Mouse (Mus musculus) midbrain, embryonic 13.5 days (tissue): ENCODE results near the gene Agap3. TPM values are rescaled to one million over a fixed set of nuclear protein-coding genes. Genes with fewer than 3 reads are reported as not detected.
A peak's percentile ranks its signal among the peaks of the same experiment; 100 is the strongest.

Source experiments
- ATAC-seq: fragments of 200-750 bp; cut with Nextera tagmentation; 2 replicates; pipeline ENCODE4 v1.8.0; 2017; ENCODE audit warnings: mild to moderate bottlenecking, moderate TSS enrichment, moderate library complexity
- H3K27ac ChIP-seq: fragments of 300-500 bp; sonication (generic); 2 replicates; pipeline ENCODE4 v1.5.1; 2015; ENCODE audit warnings: inconsistent platforms, mild to moderate bottlenecking, moderate library complexity
- H3K27me3 ChIP-seq: fragments of 300-500 bp; sonication (generic); 2 replicates; pipeline ENCODE4 v1.6.1; 2015; ENCODE audit warnings: mild to moderate bottlenecking, inconsistent platforms
- H3K36me3 ChIP-seq: fragments of 300-500 bp; sonication (generic); 2 replicates; pipeline ENCODE4 v1.6.1; 2015; ENCODE audit warnings: mild to moderate bottlenecking, inconsistent platforms
- H3K4me1 ChIP-seq: fragments of 300-500 bp; sonication (generic); replicated peaks from 2 replicates; pipeline ENCODE4 v1.6.1; 2015; ENCODE audit warnings: inconsistent platforms
- H3K4me2 ChIP-seq: fragments of 300-500 bp; sonication (generic); replicated peaks from 2 replicates; pipeline ENCODE4 v1.6.1; 2015; ENCODE audit warnings: moderate library complexity, mild to moderate bottlenecking, inconsistent platforms
- H3K4me3 ChIP-seq: fragments of 300-500 bp; sonication (generic); replicated peaks from 2 replicates; pipeline ENCODE4 v1.5.1; 2015; ENCODE audit warnings: mild to moderate bottlenecking, inconsistent platforms
- H3K9ac ChIP-seq: fragments of 300-500 bp; sonication (generic); replicated peaks from 2 replicates; pipeline ENCODE4 v1.6.1; 2015; ENCODE audit warnings: mild to moderate bottlenecking, inconsistent platforms
- H3K9me3 ChIP-seq: fragments of 300-500 bp; sonication (generic); 2 replicates; pipeline ENCODE4 v1.6.1; 2016; ENCODE audit warnings: mild to moderate bottlenecking, inconsistent platforms
- WGBS: fragments of 180-500 bp; shearing (Covaris S2); methylation state at CpG from one replicate; pipeline ENCODE4 v1.1.7; 2015; 5-methylcytosine and 5-hydroxymethylcytosine counted together
- polyA plus RNA-seq: library from polyadenylated mRNA; unstranded; fragments of >200 nt; fragmentation: Nextera tagmentation; extraction: Ambion mirVana; gene quantifications from 2 replicates; pipeline ENCODE4 v1.2.1, GENCODE M21; 2015

Gene Agap3
- polyA plus RNA-seq, 1 experiment from 2014 or later = 52.2 TPM

DNA sequence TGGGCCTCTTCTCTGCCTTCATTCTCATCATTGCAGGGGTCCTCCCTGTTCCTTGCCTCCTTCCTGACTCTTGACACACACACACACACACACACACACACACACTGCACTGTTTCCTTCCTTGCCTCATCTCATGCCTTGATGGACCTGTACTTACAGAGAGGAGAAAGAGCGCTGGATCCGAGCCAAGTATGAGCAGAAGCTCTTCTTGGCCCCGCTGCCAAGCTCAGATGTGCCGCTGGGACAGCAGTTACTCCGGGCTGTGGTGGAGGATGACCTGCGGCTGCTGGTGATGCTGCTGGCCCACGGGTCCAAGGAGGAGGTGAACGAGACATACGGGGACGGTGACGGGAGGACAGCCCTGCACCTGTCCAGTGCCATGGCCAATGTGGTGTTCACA is 48.9 kb downstream of the Agap3 start:
- Histone ChIP-seq H3K9me3 (no peaks in the 10 kb centered on the region), H3K4me3 (no peak overlapping the region), H3K36me3 (peaks cover 69% of the 10 kb centered on the region), H3K4me2 (no peak overlapping the region), H3K9ac (no peak overlapping the region), H3K4me1 (peaks cover 48% of the 10 kb centered on the region), H3K27me3 (peaks cover 28% of the 10 kb centered on the region), H3K27ac (0 out of 2 replicates have a peak overlapping the region, but pooled peaks have one; percentile 6)
- WGBS = 90% methylated on average over 11 of the region's 11 CpGs
- ATAC-seq = no peak

DNA sequence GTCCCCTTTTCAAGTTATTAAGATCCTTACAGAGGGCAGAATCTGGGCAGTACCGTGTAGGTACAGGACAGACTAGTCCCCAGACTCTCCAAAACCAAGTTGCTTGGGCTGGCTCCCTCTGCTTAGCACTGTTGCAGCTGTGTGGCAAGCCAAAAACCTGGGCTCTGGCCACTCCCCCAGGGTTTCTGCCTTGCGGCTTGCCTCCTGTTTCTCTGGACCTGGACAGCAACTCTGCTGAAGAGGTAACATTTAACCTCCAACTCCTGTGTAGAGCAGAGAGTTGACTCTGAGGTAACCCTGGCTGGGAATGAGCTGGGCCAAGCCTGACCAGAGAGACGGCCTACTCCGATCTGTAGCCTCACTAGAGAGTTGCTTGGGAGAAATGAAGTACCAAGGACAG is 50.8 kb downstream of the Agap3 start:
- Histone ChIP-seq H3K4me2 (no peak overlapping the region), H3K4me3 (no peak overlapping the region), H3K27me3 (peaks cover 28% of the 10 kb centered on the region), H3K9ac (no peak overlapping the region), H3K27ac (no peak overlapping the region), H3K36me3 (peaks cover 51% of the 10 kb centered on the region), H3K4me1 (peaks cover 33% of the 10 kb centered on the region), H3K9me3 (no peaks in the 10 kb centered on the region)
- ATAC-seq = no peak
- 77% methylated on average over 4 of the region's 4 CpGs for WGBS

DNA sequence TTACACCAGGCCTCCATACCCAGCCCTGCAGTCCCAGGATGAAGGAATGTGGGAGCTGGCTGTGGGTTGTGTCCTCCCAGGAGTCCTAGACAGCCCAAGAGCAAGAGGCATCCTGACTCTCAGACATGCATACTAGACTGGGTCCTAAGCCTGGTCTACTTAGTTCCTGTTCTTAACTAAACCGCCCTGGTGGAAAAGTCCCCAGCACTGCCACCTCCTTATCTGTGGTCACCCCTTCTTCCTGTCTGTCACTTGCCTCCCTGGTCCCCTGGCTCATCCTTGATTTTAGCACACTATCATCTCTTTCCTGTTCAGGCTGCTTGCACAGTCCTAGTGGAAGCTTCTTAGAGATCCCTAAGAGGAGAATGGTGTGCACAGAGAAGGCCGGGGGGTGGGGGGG is 53.5 kb downstream of the Agap3 start:
- H3K9ac ChIP-seq = no peak overlapping the region
- no peak for ATAC-seq
- 42% methylated on average over 2 of the region's 2 CpGs for WGBS
- peaks cover 24% of the 10 kb centered on the region for H3K36me3 ChIP-seq
- H3K27ac ChIP-seq = no peak overlapping the region
- no peak overlapping the region for H3K4me3 ChIP-seq
- H3K4me1 ChIP-seq = peaks cover 11% of the 10 kb centered on the region
- no peaks in the 10 kb centered on the region for H3K9me3 ChIP-seq
- no peak overlapping the region for H3K4me2 ChIP-seq
- peaks cover 28% of the 10 kb centered on the region for H3K27me3 ChIP-seq

DNA sequence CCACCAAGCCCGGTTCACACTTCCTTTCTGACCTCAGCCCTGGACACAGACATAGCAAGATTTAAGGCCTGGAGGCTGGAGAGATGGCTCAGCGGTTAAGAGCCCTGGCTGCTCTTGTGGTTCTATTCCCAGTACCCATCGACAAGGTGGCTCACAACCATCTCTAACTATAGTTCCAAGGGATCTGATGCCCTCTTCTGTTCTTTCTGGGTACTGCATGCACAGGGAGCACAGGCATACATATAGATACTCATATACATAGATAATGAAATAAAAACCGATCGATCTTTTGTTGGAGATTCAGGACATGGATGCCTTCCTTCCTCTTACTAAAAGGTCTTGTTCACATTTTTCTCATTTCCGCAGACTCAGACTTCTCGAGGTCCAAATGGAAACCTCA is 56.4 kb downstream of the Agap3 start:
- 94% methylated on average over 7 of the region's 7 CpGs for WGBS
- ATAC-seq = no peak
- Histone ChIP-seq H3K27me3 (peaks cover 20% of the 10 kb centered on the region), H3K27ac (no peak overlapping the region), H3K9ac (no peak overlapping the region), H3K4me1 (peaks cover 7% of the 10 kb centered on the region), H3K9me3 (no peaks in the 10 kb centered on the region), H3K4me2 (no peak overlapping the region), H3K36me3 (no peaks in the 10 kb centered on the region), H3K4me3 (no peak overlapping the region)

DNA sequence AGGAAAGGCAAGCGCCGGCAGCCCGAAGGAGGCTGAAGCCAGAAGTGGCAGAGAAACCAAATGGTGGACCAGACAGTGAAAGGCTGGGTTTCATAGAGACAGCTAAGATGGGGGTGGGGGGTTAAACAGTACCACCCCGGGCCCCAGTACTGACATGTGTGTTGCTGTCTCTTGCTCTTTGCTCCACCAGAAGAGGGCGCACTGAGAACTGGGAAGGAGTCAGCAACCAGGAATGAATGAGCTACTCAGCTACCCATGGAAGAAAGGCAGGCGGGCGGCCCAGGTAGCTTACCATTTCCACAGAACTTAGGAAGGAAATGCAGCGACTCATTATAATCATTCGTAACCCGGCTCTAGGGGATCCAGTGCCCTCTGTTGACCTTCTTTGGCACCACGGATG is 58.7 kb downstream of the Agap3 start:
- Histone ChIP-seq H3K4me1 (no peaks in the 10 kb centered on the region), H3K27me3 (peaks cover 2% of the 10 kb centered on the region; the same call in 1 of the 2 replicates), H3K9me3 (no peaks in the 10 kb centered on the region), H3K4me2 (no peak overlapping the region), H3K4me3 (no peak overlapping the region), H3K27ac (no peak overlapping the region), H3K36me3 (no peaks in the 10 kb centered on the region), H3K9ac (no peak overlapping the region)
- 59% methylated on average over 11 of the region's 11 CpGs for WGBS
- ATAC-seq = no peak

DNA sequence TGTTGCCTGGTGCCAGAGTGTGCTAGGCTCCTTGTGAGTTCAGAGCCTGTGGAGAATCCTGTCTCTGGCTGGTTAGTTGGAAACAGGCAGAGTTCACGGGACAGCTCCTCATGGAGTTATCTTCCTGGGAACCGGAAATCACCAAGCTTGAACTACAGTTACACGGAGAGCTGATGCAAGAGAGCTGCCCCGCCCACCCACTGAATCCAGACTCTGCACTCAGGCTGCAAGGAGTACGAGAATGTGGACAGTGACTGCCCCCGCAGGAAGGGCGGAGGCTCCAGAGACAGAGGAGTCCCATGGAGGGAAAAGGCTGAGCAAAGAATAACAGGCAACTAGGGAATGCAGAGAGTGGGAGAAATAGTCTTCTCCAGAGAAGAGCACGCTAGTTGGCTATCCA is 60.3 kb downstream of the Agap3 start:
- no peak overlapping the region for H3K27ac ChIP-seq
- H3K27me3 ChIP-seq = peaks cover 2% of the 10 kb centered on the region; the same call in 1 of the 2 replicates
- ATAC-seq = no peak
- H3K9me3 ChIP-seq = no peaks in the 10 kb centered on the region
- H3K36me3 ChIP-seq = no peaks in the 10 kb centered on the region
- H3K4me1 ChIP-seq = no peaks in the 10 kb centered on the region
- 60% methylated on average over 8 of the region's 8 CpGs for WGBS
- no peak overlapping the region for H3K9ac ChIP-seq
- no peak overlapping the region for H3K4me2 ChIP-seq
- H3K4me3 ChIP-seq = no peak overlapping the region

DNA sequence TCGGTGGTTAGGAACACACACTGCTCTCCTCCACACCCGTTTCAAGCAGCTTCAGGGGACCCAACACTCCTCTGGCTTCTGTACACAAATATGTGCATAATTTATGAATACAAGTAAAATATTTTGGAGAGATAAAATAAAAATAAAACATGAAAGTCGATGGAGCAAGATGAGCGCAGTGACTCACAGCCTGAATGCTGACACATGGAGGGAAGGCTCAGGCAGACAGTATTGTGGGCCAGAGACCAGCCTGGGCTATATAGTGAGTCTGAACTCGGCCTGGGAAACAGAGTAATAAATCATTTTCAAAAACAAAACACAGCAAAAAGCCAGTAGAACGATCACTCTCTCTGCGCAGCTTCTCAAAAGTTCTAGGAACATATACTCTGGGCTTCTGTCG is 69.4 kb downstream of the Agap3 start:
- Histone ChIP-seq H3K36me3 (no peaks in the 10 kb centered on the region), H3K4me3 (no peak overlapping the region), H3K4me2 (no peak overlapping the region), H3K4me1 (peaks cover 8% of the 10 kb centered on the region), H3K27ac (no peak overlapping the region), H3K27me3 (peaks cover 68% of the 10 kb centered on the region), H3K9me3 (no peaks in the 10 kb centered on the region), H3K9ac (no peak overlapping the region)
- ATAC-seq = no peak
- WGBS = 69% methylated on average over 8 of the region's 8 CpGs

DNA sequence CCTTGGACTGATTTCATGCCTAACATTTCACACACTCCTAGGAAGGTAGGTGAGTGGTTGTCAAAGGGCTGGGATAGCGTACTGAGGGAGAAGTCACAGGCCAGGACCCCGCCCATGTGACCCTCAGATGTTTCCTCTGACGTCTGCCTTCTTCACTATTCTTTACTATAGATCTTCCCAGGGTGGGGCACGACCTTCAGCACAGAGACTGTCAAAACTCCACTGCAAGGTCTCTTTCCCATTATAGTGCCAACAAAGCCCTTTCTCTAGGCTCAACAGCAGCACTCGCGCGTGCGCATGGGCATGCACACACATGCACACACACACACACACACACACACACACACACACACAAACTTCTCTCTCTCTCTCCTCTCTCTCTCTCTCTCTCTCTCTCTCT is 71.8 kb downstream of the Agap3 start:
- no peaks in the 10 kb centered on the region for H3K9me3 ChIP-seq
- H3K27me3 ChIP-seq = peaks cover 86% of the 10 kb centered on the region
- WGBS = 32% methylated on average over 8 of the region's 8 CpGs
- no peak for ATAC-seq
- no peak overlapping the region for H3K4me3 ChIP-seq
- H3K36me3 ChIP-seq = no peaks in the 10 kb centered on the region
- H3K9ac ChIP-seq = no peak overlapping the region
- no peak overlapping the region for H3K27ac ChIP-seq
- peaks cover 16% of the 10 kb centered on the region for H3K4me1 ChIP-seq
- no peak overlapping the region for H3K4me2 ChIP-seq

DNA sequence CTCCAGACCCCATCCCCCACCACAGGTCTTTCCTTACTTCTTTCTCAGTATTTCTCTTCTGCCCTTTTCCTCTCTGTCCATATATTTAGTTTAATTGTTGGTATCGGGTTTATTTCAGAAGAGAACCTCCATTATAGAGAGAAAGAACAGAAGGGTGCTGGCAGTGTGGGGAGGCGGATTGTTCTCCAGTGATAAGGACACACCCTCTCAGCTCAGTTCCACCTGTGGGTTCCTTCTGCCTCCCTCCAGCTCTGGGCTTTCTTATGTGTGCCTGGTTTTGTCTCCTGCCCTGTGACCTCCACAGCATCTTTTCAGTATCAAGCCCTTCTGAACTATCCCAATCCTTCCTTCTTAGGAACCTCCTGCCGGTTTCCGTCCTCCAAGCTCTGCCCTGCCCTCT is 72.5 kb downstream of the Agap3 start:
- H3K36me3 ChIP-seq = no peaks in the 10 kb centered on the region
- no peaks in the 10 kb centered on the region for H3K9me3 ChIP-seq
- no peak overlapping the region for H3K27ac ChIP-seq
- 20% methylated on average over 4 of the region's 4 CpGs for WGBS
- H3K4me2 ChIP-seq = no peak overlapping the region
- no peak overlapping the region for H3K9ac ChIP-seq
- peaks cover 16% of the 10 kb centered on the region for H3K4me1 ChIP-seq
- no peak for ATAC-seq
- H3K4me3 ChIP-seq = no peak overlapping the region
- H3K27me3 ChIP-seq = peaks cover 93% of the 10 kb centered on the region

DNA sequence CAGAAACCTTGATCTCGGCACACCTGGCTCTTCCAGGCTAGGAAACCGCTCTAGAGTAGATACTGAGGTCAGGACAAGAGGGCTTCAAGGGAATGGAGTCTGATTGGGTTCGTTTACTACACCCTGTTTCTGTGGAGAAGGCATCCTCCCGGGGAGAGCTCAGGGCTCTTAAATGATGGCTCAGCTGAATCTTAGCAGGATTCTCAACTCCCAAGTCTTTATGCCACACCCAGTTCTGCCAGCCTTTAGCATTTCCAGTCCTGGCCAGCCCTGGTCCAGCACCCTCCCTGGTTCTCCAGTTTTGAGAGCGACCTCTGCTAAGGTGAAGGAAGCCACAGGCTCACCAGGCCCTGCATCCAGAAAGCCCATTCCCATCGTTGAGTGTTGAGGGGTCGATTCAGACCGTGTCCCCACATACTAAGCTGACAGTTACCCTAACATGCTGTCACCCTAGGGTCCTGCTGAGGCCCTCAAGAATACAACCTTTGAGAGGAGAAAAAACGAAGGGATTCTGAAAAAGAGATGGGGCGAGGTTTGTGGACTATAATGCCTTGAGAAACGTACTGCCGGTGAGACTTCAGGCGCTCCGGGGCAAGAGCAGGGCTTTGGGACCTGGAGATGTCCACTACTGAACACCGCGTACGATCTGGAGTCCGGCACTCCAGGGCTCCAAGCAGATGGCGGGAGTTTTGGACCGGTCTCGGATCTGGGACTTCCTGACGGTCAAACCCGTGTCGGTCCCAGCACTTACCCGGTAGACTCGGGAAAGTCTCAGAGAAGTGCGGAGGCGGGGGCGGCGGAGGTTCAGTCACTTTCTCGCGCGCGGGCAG is 73.6 kb downstream of the Agap3 start:
- WGBS = 3% methylated on average over 34 of the region's 34 CpGs

DNA sequence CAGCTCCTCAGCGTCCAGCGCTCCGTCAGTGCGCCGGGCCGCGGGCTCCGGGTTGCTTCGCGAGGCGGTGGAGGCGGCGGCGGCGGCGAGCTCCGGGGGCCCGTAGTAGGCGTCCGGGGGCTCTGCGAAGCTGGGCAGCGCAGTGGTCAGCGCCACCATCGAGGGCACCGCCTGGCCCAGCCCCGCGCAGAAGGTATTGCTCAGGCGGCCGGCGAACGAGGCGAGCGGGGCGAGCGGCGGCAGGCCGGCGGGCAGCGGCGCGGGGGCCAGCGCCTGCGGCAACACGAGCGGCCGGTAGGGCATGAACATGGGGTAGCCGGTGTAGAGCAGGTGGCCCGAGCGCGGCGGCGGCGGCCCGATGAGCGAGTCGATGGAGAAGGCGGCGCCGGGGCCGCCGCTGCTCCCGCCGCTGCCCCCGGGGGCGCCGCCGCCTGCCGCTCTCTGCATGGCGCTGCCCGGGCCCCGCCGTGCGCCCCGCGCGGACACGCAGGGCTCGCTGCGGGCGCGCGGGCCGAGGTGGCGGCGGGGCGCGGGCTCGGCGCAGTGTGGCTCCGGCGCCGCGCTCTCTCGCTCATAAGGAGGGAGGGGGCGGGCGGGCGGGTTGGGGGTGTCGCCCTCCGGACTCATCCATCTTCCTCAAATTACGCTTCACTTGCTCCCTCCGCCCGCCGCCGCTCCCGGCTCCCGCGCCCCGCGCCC is 74.4 kb downstream of the Agap3 start:
- Histone ChIP-seq H3K4me2 (peak overlapping the region; percentile 90), H3K27me3 (peaks cover 98% of the 10 kb centered on the region), H3K36me3 (no peaks in the 10 kb centered on the region), H3K27ac (no peak overlapping the region), H3K4me3 (peak overlapping the region; percentile 48), H3K4me1 (peaks cover 16% of the 10 kb centered on the region), H3K9me3 (no peaks in the 10 kb centered on the region), H3K9ac (peak overlapping the region; percentile 63)
- ATAC-seq = peak; percentile 38
- WGBS = under 1% methylated on average over 46 of the region's 109 CpGs

More for the DNA sequence above, 73.6 kb downstream of the Agap3 start:
- H3K4me2 ChIP-seq = peak overlapping the region; percentile 90
- H3K27me3 ChIP-seq = peaks cover 92% of the 10 kb centered on the region
- peak overlapping the region; percentile 63; the same call in 1 of the 2 replicates for H3K9ac ChIP-seq
- H3K4me3 ChIP-seq = peak overlapping the region; percentile 48
- H3K36me3 ChIP-seq = no peaks in the 10 kb centered on the region
- no peak for ATAC-seq
- no peak overlapping the region for H3K27ac ChIP-seq
- H3K4me1 ChIP-seq = peaks cover 16% of the 10 kb centered on the region
- H3K9me3 ChIP-seq = no peaks in the 10 kb centered on the region

DNA sequence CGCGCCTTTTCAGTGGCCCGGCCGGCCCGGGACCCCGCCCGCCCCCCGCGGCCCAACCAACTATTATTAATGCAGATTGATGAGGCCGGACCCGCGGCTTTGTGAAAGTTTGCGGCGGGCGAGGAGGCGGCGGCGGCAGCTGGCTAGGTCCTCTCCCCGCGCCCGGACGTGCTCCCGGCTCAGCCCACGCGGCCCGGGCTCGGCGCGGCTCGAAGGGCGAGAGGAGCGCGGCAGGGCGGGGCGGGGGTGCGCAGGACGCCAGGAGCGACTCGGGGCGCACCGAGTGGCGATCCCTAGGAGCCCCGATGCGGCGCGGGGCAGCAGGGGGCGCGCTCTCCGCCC is 74.9 kb downstream of the Agap3 start, which contains the start of gene Gbx1:
Gbx1 (minus strand) TSS at position 314 of the 342 bp plus-strand sequence.
- under 1% methylated on average over 47 of the region's 49 CpGs for WGBS
- Histone ChIP-seq H3K9ac (peak within 1 kb of the TSS; percentile 63), H3K4me1 (peaks cover 16% of the 10 kb centered on the region), H3K27ac (no peak within 1 kb of the TSS), H3K36me3 (no peaks in the 10 kb centered on the region), H3K4me3 (peak within 1 kb of the TSS; percentile 48), H3K27me3 (peaks cover 93% of the 10 kb centered on the region), H3K4me2 (peak within 1 kb of the TSS; percentile 90), H3K9me3 (no peaks in the 10 kb centered on the region)
- ATAC-seq = 0 out of 2 replicates have a peak, but pooled peaks have one; percentile 15
